Mouse (Mus musculus) midbrain, embryonic 10.5 days (tissue): ENCODE measurements around the gene Iqsec1. TPM values are rescaled to one million over a fixed set of nuclear protein-coding genes. Genes with fewer than 3 reads are reported as not detected.

Source experiments
- DNase-seq: peaks from one replicate; pipeline ENCODE4 v3.0.0-alpha.2; 2017; ENCODE audit warnings: low spot score
- H3K27ac ChIP-seq: fragments of 300-500 bp; sonication (generic); replicated peaks from 2 replicates; pipeline ENCODE4 v1.5.1; 2016; ENCODE audit warnings: mild to moderate bottlenecking
- H3K27me3 ChIP-seq: fragments of 300-500 bp; sonication (generic); 2 replicates; pipeline ENCODE4 v1.6.1; 2016; ENCODE audit warnings: low read depth, mild to moderate bottlenecking; ENCODE audit not compliant: poor library complexity, severe bottlenecking
- H3K36me3 ChIP-seq: fragments of 300-500 bp; sonication (generic); 2 replicates; pipeline ENCODE4 v1.6.1; 2016; ENCODE audit warnings: mild to moderate bottlenecking, moderate library complexity
- H3K4me1 ChIP-seq: fragments of 300-500 bp; sonication (generic); 2 replicates; pipeline ENCODE4 v1.6.1; 2016
- H3K4me3 ChIP-seq: fragments of 300-500 bp; sonication (generic); 2 replicates; pipeline ENCODE4 v1.5.1; 2016; ENCODE audit warnings: mild to moderate bottlenecking, moderate library complexity
- H3K9me3 ChIP-seq: fragments of 300-500 bp; sonication (generic); replicated peaks from 2 replicates; pipeline ENCODE4 v1.6.1; 2016; ENCODE audit warnings: mild to moderate bottlenecking
- WGBS: fragments of 180-500 bp; shearing (Covaris S2); methylation state at CpG from one replicate; pipeline ENCODE4 v1.1.7; 2016; 5-methylcytosine and 5-hydroxymethylcytosine counted together
- polyA plus RNA-seq: library from polyadenylated mRNA; unstranded; fragments of >200 nt; fragmentation: Nextera tagmentation; extraction: Ambion mirVana; gene quantifications from 2 replicates; pipeline ENCODE4 v1.2.1, GENCODE M21; 2016

The Iqsec1 gene
- polyA plus RNA-seq, 1 experiment from 2014 or later, result 9.3 TPM

GRCm38 (mm10) chr6:90763295-90763694 lies 225.2 kb downstream of the Iqsec1 start:
- H3K4me3 ChIP-seq, result no peak overlapping the region
- H3K4me1 ChIP-seq, result peaks cover 64% of the 10 kb centered on the region
- H3K27ac ChIP-seq, result peak overlapping the region; percentile 82
- no peaks in the 10 kb centered on the region for H3K9me3 ChIP-seq
- no peaks in the 10 kb centered on the region for H3K27me3 ChIP-seq
- 77% methylated on average over 4 of the region's 4 CpGs for WGBS
- H3K36me3 ChIP-seq, result peaks cover 33% of the 10 kb centered on the region
- no peak for DNase-seq

DNA sequence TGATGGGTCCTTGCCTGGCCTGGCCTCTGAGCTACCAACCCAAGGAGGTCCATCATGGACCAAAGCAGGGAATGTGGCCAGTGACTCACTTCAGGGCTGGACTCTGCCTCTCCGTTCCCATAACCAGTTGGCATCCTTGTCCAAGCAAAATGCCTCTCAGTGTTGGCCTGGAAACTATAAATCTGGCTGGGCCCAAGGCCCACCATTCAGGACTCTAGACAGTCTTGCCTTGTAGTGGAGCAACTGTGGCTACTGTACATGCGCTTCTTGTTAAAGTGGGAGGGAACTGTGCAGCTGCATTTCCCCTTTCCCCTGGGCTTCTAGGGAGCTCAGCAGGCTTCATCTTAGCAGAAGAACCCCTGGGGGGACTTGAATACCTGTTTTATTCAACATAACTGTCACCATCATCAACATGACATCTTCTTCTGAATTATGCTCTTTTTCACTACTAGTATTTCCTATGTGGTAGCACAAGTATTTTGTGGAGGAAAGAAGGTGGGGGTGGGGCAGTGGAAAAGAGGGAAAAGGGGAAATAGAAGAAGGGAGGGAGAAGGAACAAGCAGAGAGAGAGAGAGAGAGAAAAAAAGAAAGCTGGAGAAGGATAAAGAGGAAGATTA lies 226.3 kb downstream of the Iqsec1 start:
- Histone ChIP-seq H3K9me3 (no peaks in the 10 kb centered on the region), H3K4me3 (no peak overlapping the region), H3K27me3 (no peaks in the 10 kb centered on the region), H3K27ac (no peak overlapping the region), H3K36me3 (peaks cover 27% of the 10 kb centered on the region), H3K4me1 (peaks cover 74% of the 10 kb centered on the region)
- no peak for DNase-seq
- WGBS, result 86% methylated on average over 2 of the region's 2 CpGs

- WGBS, result 87% methylated on average over 4 of the region's 4 CpGs
These were observed 227.0 kb downstream of the Iqsec1 start for GRCm38 (mm10) chr6:90761301-90762056.

GRCm38 (mm10) chr6:90760886-90761285 lies 227.6 kb downstream of the Iqsec1 start:
- no peaks in the 10 kb centered on the region for H3K27me3 ChIP-seq
- H3K27ac ChIP-seq, result 0 out of 2 replicates have a peak overlapping the region, but pooled peaks have one; percentile 39
- peaks cover 17% of the 10 kb centered on the region for H3K36me3 ChIP-seq
- no peaks in the 10 kb centered on the region for H3K9me3 ChIP-seq
- H3K4me1 ChIP-seq, result peaks cover 71% of the 10 kb centered on the region
- 77% methylated on average over 5 of the region's 5 CpGs for WGBS
- H3K4me3 ChIP-seq, result no peak overlapping the region
- no peak for DNase-seq

More at GRCm38 (mm10) chr6:90761301-90762056, 227.0 kb downstream of the Iqsec1 start:
- no peak for DNase-seq
- Histone ChIP-seq H3K36me3 (peaks cover 20% of the 10 kb centered on the region), H3K4me1 (peaks cover 76% of the 10 kb centered on the region), H3K27me3 (no peaks in the 10 kb centered on the region), H3K27ac (0 out of 2 replicates have a peak overlapping the region, but pooled peaks have one; percentile 2), H3K4me3 (no peak overlapping the region), H3K9me3 (no peaks in the 10 kb centered on the region)

- peaks cover 60% of the 10 kb centered on the region for H3K4me1 ChIP-seq
- no peak overlapping the region for H3K4me3 ChIP-seq
- 86% methylated on average over 2 of the region's 2 CpGs for WGBS
- H3K27ac ChIP-seq, result peak overlapping the region; percentile 39; the same call in 1 of the 2 replicates
- no peak for DNase-seq
- no peaks in the 10 kb centered on the region for H3K9me3 ChIP-seq
- H3K36me3 ChIP-seq, result peaks cover 17% of the 10 kb centered on the region
- H3K27me3 ChIP-seq, result no peaks in the 10 kb centered on the region
These were observed 228.7 kb downstream of the Iqsec1 start for GRCm38 (mm10) chr6:90759754-90760153.

DNA sequence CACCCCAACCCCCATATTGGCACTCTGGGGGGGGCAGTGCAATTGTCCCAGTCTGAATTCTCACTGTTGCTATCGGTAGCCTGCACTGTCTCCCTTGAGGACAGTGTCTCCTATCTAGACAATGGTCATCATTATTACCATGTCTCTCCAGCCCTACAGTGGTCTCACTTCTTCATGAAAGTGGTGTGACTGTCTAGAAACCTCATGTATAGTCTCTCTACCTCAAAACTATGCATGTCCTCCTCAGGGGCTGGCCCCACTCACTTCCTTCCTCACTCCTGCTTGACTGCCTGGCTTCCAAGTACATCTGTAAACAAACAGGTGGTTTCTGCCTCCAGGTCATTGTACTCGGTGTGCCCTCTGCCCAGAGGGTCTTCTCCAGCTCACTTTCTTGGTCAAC lies 230.3 kb downstream of the Iqsec1 start:
- peak overlapping the region; percentile 55; the same call in 1 of the 2 replicates for H3K27ac ChIP-seq
- H3K9me3 ChIP-seq, result no peaks in the 10 kb centered on the region
- WGBS, result 88% methylated on average over 2 of the region's 2 CpGs
- no peaks in the 10 kb centered on the region for H3K27me3 ChIP-seq
- H3K4me1 ChIP-seq, result peaks cover 44% of the 10 kb centered on the region
- peaks cover 17% of the 10 kb centered on the region for H3K36me3 ChIP-seq
- no peak for DNase-seq
- no peak overlapping the region for H3K4me3 ChIP-seq

- Histone ChIP-seq H3K9me3 (no peaks in the 10 kb centered on the region), H3K4me1 (peaks cover 43% of the 10 kb centered on the region), H3K27ac (peak overlapping the region; percentile 55; the same call in 1 of the 2 replicates), H3K4me3 (no peak overlapping the region), H3K36me3 (peaks cover 17% of the 10 kb centered on the region), H3K27me3 (no peaks in the 10 kb centered on the region)
- WGBS, result 78% methylated on average over 12 of the region's 12 CpGs
- no peak for DNase-seq
These were observed 231.0 kb downstream of the Iqsec1 start for GRCm38 (mm10) chr6:90757427-90757883.

DNA sequence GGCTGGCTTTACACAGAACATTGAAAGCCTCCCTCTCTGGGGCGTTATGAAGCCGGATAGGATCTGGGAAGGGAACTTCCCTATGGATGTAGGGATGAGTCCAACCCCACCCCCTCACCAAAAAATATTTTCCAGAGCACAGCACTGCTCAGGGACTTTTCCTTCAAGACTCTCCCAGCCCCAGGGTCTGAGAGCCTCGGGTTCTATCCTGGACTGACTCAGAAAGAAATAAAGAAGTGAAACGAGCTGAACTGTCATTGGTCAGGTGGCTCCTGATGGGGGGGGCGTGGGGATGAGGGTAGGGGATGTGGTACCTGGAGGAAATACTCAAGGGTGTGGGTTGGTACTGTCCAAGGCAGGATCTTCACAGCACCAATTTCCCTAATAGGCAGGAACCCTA lies 231.9 kb downstream of the Iqsec1 start:
- Histone ChIP-seq H3K4me3 (no peak overlapping the region), H3K4me1 (peaks cover 41% of the 10 kb centered on the region), H3K27me3 (no peaks in the 10 kb centered on the region), H3K27ac (no peak overlapping the region), H3K36me3 (peaks cover 12% of the 10 kb centered on the region), H3K9me3 (no peaks in the 10 kb centered on the region)
- WGBS, result 86% methylated on average over 5 of the region's 5 CpGs
- no peak for DNase-seq

- no peak overlapping the region for H3K4me3 ChIP-seq
- peaks cover 39% of the 10 kb centered on the region for H3K4me1 ChIP-seq
- H3K9me3 ChIP-seq, result no peaks in the 10 kb centered on the region
- H3K36me3 ChIP-seq, result peaks cover 12% of the 10 kb centered on the region
- no peaks in the 10 kb centered on the region for H3K27me3 ChIP-seq
- no peak for DNase-seq
- 90% methylated on average over 6 of the region's 6 CpGs for WGBS
- no peak overlapping the region for H3K27ac ChIP-seq
These were observed 232.9 kb downstream of the Iqsec1 start for GRCm38 (mm10) chr6:90755613-90755941.

DNA sequence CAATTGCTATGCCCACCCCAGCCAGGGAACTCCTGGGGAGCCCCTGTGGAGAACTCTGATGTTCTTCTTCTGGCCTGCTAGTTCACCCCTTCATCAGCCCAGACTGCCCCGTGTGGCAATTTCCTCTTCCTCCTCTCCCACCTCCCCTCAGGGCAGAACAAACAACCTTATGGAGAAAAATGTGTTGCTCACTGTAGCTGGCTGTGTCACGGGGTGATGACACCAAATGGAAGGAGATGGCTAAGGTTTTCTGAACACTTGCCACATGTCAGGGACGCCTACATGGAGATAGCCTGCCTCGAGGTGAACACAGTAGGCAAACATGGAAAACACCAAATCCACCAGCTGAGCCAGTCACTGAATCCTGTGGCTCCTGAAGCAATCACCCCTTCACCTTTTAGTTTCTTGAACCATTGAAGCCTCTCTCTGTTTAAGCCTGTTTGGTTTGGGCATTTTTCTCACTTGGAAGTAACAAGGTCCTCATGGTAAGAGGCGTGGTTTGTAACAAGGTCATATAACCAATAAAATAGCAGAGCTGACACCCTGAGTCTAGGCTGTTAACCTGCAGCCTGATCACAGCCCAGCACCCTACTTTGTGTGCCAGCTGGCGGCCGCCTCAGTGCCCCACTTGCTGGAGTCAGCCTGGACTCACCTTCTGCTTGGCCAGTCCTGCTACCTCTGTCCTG lies 233.4 kb downstream of the Iqsec1 start:
- 80% methylated on average over 7 of the region's 7 CpGs for WGBS
- H3K36me3 ChIP-seq, result peaks cover 12% of the 10 kb centered on the region
- no peak for DNase-seq
- no peaks in the 10 kb centered on the region for H3K9me3 ChIP-seq
- H3K27me3 ChIP-seq, result no peaks in the 10 kb centered on the region
- no peak overlapping the region for H3K27ac ChIP-seq
- H3K4me1 ChIP-seq, result peaks cover 38% of the 10 kb centered on the region
- H3K4me3 ChIP-seq, result no peak overlapping the region

DNA sequence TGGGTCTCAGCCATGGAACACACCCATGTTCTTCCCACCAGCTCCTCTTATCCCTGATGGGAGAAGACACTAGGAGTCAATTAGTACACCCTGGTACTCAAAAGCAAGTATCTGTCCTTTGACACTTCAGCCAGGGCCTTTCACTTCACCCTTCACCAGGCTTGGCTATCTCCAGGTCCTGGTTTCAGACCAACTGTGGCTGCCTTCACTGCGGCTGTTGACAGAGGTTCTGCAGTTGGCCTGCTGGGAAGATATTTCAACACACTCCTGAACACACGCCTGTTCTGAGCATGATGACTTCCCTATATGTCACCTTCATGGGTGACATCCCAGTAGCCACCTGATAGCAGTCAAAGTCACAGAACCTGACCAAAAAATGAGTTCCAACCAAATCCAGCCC lies 234.4 kb downstream of the Iqsec1 start:
- Histone ChIP-seq H3K4me3 (no peak overlapping the region), H3K27me3 (no peaks in the 10 kb centered on the region), H3K9me3 (no peaks in the 10 kb centered on the region), H3K27ac (no peak overlapping the region), H3K4me1 (peaks cover 31% of the 10 kb centered on the region), H3K36me3 (peaks cover 14% of the 10 kb centered on the region)
- no peak for DNase-seq
- WGBS, result 89% methylated on average over 2 of the region's 2 CpGs

DNA sequence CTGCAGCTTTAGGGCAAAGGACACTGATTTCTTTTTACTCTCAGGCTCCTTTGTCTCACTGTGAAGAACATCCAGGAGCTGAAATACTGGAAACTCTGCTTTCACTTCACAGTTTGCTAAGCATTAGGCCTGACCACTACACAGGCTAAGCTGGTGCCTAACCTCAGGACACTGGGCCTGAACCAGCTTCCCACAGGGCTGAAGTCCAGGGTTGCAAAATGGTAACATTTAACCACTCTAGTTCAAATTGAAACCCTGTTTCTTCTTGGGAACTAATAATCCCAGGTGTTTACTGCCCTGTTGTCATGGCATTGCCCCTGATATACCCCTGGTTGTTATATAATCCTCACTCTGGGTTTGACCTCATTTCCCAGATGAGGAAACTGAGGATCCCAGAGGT lies 234.8 kb downstream of the Iqsec1 start:
- no peak overlapping the region for H3K4me3 ChIP-seq
- no peaks in the 10 kb centered on the region for H3K9me3 ChIP-seq
- H3K27me3 ChIP-seq, result no peaks in the 10 kb centered on the region
- DNase-seq, result no peak
- H3K27ac ChIP-seq, result no peak overlapping the region
- peaks cover 13% of the 10 kb centered on the region for H3K36me3 ChIP-seq
- peaks cover 28% of the 10 kb centered on the region for H3K4me1 ChIP-seq

- Histone ChIP-seq H3K27ac (no peak overlapping the region), H3K4me1 (peaks cover 17% of the 10 kb centered on the region; the same call in 1 of the 2 replicates), H3K36me3 (peaks cover 9% of the 10 kb centered on the region; the same call in 1 of the 2 replicates), H3K4me3 (no peak overlapping the region), H3K9me3 (no peaks in the 10 kb centered on the region), H3K27me3 (no peaks in the 10 kb centered on the region)
- 80% methylated on average over 3 of the region's 3 CpGs for WGBS
- DNase-seq, result no peak
These were observed 236.9 kb downstream of the Iqsec1 start for GRCm38 (mm10) chr6:90751624-90752023.
